8 mouse cellular contexts compared by ENCODE assay signal in genomic region chr11:52397385-52397987, GRCm38 (mm10). TPM values are rescaled to one million over a fixed set of nuclear protein-coding genes. Genes with fewer than 3 reads are reported as not detected.
DNase-seq lines count a peak whose midpoint lies in the region; ATAC-seq and TF ChIP-seq lines count a peak whose summit lies in the region.

No protein-coding gene starts in this region.

- H3K4me3 ChIP-seq in heart, embryonic 10.5 days = peak overlapping the region; percentile 99
- H3K4me3 ChIP-seq in forebrain, embryonic 15.5 days = peak overlapping the region; percentile 72
- H3K4me3 ChIP-seq in liver, postnatal 0 days (ENCODE audit: low read depth, low read length) = peak overlapping the region; percentile 98
- H3K4me3 ChIP-seq in stomach, embryonic 16.5 days (replicated peaks; ENCODE audit: low read length) = peak overlapping the region; percentile 98

- WGBS in heart, embryonic 10.5 days = 84% methylated on average over 4 of the region's 4 CpGs
- 92% methylated on average over 4 of the region's 4 CpGs for WGBS in forebrain, embryonic 15.5 days
- WGBS in liver, postnatal 0 days (ENCODE audit: insufficient replicate concordance) = 74% methylated on average over 4 of the region's 4 CpGs
- 72% methylated on average over 4 of the region's 4 CpGs for WGBS in stomach, embryonic 16.5 days

- H3K9me3 ChIP-seq in heart, embryonic 10.5 days = no peaks in the 10 kb centered on the region
- H3K9me3 ChIP-seq in forebrain, embryonic 15.5 days = no peaks in the 10 kb centered on the region
- H3K9me3 ChIP-seq in liver, postnatal 0 days (ENCODE audit: low read length) = no peaks in the 10 kb centered on the region
- H3K9me3 ChIP-seq in stomach, embryonic 16.5 days (replicated peaks; ENCODE audit: control insufficient read depth, low read length) = no peaks in the 10 kb centered on the region

- DNase-seq in heart, embryonic 10.5 days (ENCODE audit: low spot score) = no peak
- no peak for DNase-seq in heart, adult 8-10 months (ENCODE audit: low spot score)
- peak; percentile 54 for DNase-seq in CD4-positive helper T cell, adult 2 months (ENCODE audit: low read depth, low spot score)
- no peak for DNase-seq in liver, postnatal 0 days
- no peak for DNase-seq in Muller cell, postnatal 12 days (ENCODE audit: inconsistent ontology term)
- DNase-seq in right cerebral cortex, postnatal 14 days = no peak

- peaks cover 33% of the 10 kb centered on the region for H3K4me1 ChIP-seq in heart, embryonic 10.5 days
- H3K4me1 ChIP-seq in forebrain, embryonic 15.5 days = peaks cover 13% of the 10 kb centered on the region
- peaks cover 14% of the 10 kb centered on the region for H3K4me1 ChIP-seq in liver, postnatal 0 days (ENCODE audit: insufficient read depth)
- H3K4me1 ChIP-seq in stomach, embryonic 16.5 days (ENCODE audit: control insufficient read depth, insufficient read depth, low read length) = peaks cover 7% of the 10 kb centered on the region; the same call in 1 of the 2 replicates

- H3K36me3 ChIP-seq in heart, embryonic 10.5 days = peaks cover 8% of the 10 kb centered on the region
- no peaks in the 10 kb centered on the region for H3K36me3 ChIP-seq in forebrain, embryonic 15.5 days
- no peaks in the 10 kb centered on the region for H3K36me3 ChIP-seq in liver, postnatal 0 days (replicated peaks; ENCODE audit: insufficient read depth, low read length)
- H3K36me3 ChIP-seq in stomach, embryonic 16.5 days (ENCODE audit: control insufficient read depth, insufficient read depth, low read length) = no peaks in the 10 kb centered on the region

- TF ChIP-seq EP300 in liver, postnatal 0 days (IDR thresholded peaks at IDR 0.05; ENCODE audit: low read depth) = no peak

- peak overlapping the region; percentile 99; the same call in 1 of the 2 replicates for H3K27ac ChIP-seq in heart, embryonic 10.5 days
- no peak overlapping the region for H3K27ac ChIP-seq in forebrain, embryonic 15.5 days (replicated peaks)
- H3K27ac ChIP-seq in liver, postnatal 0 days (ENCODE audit: low read depth) = peak overlapping the region; percentile 98
- peak overlapping the region; percentile 93; the same call in 1 of the 2 replicates for H3K27ac ChIP-seq in stomach, embryonic 16.5 days (ENCODE audit: low read length)

- ATAC-seq in forebrain, embryonic 15.5 days (replicated peaks) = no peak
- no peak for ATAC-seq in liver, postnatal 0 days
- no peak for ATAC-seq in stomach, embryonic 16.5 days (ENCODE audit: insufficient read depth, low FRiP score)

- H3K27me3 ChIP-seq in heart, embryonic 10.5 days (ENCODE audit: insufficient read depth, poor library complexity, severe bottlenecking) = no peaks in the 10 kb centered on the region
- no peaks in the 10 kb centered on the region for H3K27me3 ChIP-seq in forebrain, embryonic 15.5 days
- no peaks in the 10 kb centered on the region for H3K27me3 ChIP-seq in liver, postnatal 0 days (ENCODE audit: insufficient read depth, low read length)
- no peaks in the 10 kb centered on the region for H3K27me3 ChIP-seq in stomach, embryonic 16.5 days (ENCODE audit: control insufficient read depth, insufficient read depth, low read length)

- peak overlapping the region; percentile 55 for H3K4me2 ChIP-seq in forebrain, embryonic 15.5 days (replicated peaks)
- peak overlapping the region; percentile 72 for H3K4me2 ChIP-seq in liver, postnatal 0 days (ENCODE audit: low read depth, low read length)
- H3K4me2 ChIP-seq in stomach, embryonic 16.5 days (ENCODE audit: low read depth, low read length) = peak overlapping the region; percentile 80

- TF ChIP-seq CTCF in liver, postnatal 0 days (IDR thresholded peaks at IDR 0.05; ENCODE audit: low read depth) = peak; percentile 48

- H3K9ac ChIP-seq in forebrain, embryonic 15.5 days (replicated peaks) = peak overlapping the region; percentile 92; the same call in 1 of the 2 replicates
- no peak overlapping the region for H3K9ac ChIP-seq in liver, postnatal 0 days (replicated peaks)
- H3K9ac ChIP-seq in stomach, embryonic 16.5 days (ENCODE audit: low read length) = peak overlapping the region; percentile 99

RNA-seq across cellular contexts. Expression of gene 9530068E07Rik, which starts 1.3 kb away (rescaled TPM):
- polyA plus RNA-seq in heart, embryonic 10.5 days (2016; fragmentation: Nextera tagmentation; extraction: Ambion mirVana) = 201 and 225 TPM in 2 replicates
- 10 to 100 TPM; 69.8 to 70.9 (median 70.0) TPM for total RNA-seq in heart, adult 8-10 months (2022)
- 112 and 118 TPM in 2 replicates for polyA plus RNA-seq in forebrain, embryonic 15.5 days (2015; fragmentation: Nextera tagmentation; extraction: Ambion mirVana)
- 82.4 and 88.9 TPM in 2 replicates for polyA plus RNA-seq in liver, postnatal 0 days (2015; fragmentation: Nextera tagmentation; extraction: Ambion mirVana)
- 187 and 200 TPM in 2 replicates for polyA plus RNA-seq in stomach, embryonic 16.5 days (2015; fragmentation: Nextera tagmentation; extraction: Ambion mirVana)

RNA-seq across cellular contexts. Expression of gene Vdac1, which starts 36.8 kb away (rescaled TPM):
- 304 and 442 TPM in 2 replicates for polyA plus RNA-seq in heart, embryonic 10.5 days (2016; fragmentation: Nextera tagmentation; extraction: Ambion mirVana)
- 1,000 to 10,000 TPM; 1,103 to 1,162 (median 1,146) TPM for total RNA-seq in heart, adult 8-10 months (2022)
- 272 and 293 TPM in 2 replicates for polyA plus RNA-seq in forebrain, embryonic 15.5 days (2015; fragmentation: Nextera tagmentation; extraction: Ambion mirVana)
- 101 and 104 TPM in 2 replicates for polyA plus RNA-seq in liver, postnatal 0 days (2015; fragmentation: Nextera tagmentation; extraction: Ambion mirVana)
- 280 and 325 TPM in 2 replicates for polyA plus RNA-seq in stomach, embryonic 16.5 days (2015; fragmentation: Nextera tagmentation; extraction: Ambion mirVana)
